Mouse (Mus musculus) intestine, embryonic 16.5 days (tissue): ENCODE results near the gene Zdhhc14. TPM values are rescaled to one million over a fixed set of nuclear protein-coding genes. Genes with fewer than 3 reads are reported as not detected.

Source experiments
- ATAC-seq: fragments of 200-750 bp; cut with Nextera tagmentation; 2 replicates; pipeline ENCODE4 v1.8.0; 2017; ENCODE audit warnings: moderate TSS enrichment, moderate library complexity
- H3K27ac ChIP-seq: fragments of 300-500 bp; sonication (generic); 2 replicates; pipeline ENCODE4 v1.5.1; 2014; ENCODE audit warnings: mild to moderate bottlenecking, low read length
- H3K27me3 ChIP-seq: fragments of 300-500 bp; sonication (generic); replicated peaks from 2 replicates; pipeline ENCODE4 v1.6.1; 2014; ENCODE audit warnings: low read length, control low read depth, mixed read lengths; ENCODE audit not compliant: control insufficient read depth, insufficient read depth
- H3K36me3 ChIP-seq: fragments of 300-500 bp; sonication (generic); 2 replicates; pipeline ENCODE4 v1.6.1; 2014; ENCODE audit warnings: low read length, control low read depth; ENCODE audit not compliant: control insufficient read depth, insufficient read depth
- H3K4me1 ChIP-seq: fragments of 300-500 bp; sonication (generic); 2 replicates; pipeline ENCODE4 v1.6.1; 2014; ENCODE audit warnings: low read length, control low read depth, mixed read lengths; ENCODE audit not compliant: control insufficient read depth, insufficient read depth
- H3K4me2 ChIP-seq: fragments of 300-500 bp; sonication (generic); 2 replicates; pipeline ENCODE4 v1.6.1; 2014; ENCODE audit warnings: low read depth, low read length, control low read depth
- H3K4me3 ChIP-seq: fragments of 300-500 bp; sonication (generic); 2 replicates; pipeline ENCODE4 v1.5.1; 2014; ENCODE audit warnings: mild to moderate bottlenecking, low read length
- H3K9ac ChIP-seq: fragments of 300-500 bp; sonication (generic); 2 replicates; pipeline ENCODE4 v1.6.1; 2014; ENCODE audit warnings: low read depth, low read length
- H3K9me3 ChIP-seq: fragments of 300-500 bp; sonication (generic); 2 replicates; pipeline ENCODE4 v1.6.1; 2016; ENCODE audit warnings: low read length, control low read depth; ENCODE audit not compliant: control insufficient read depth
- WGBS: fragments of 180-500 bp; shearing (Covaris S2); extraction: QIAGEN DNeasy Blood & Tissue Kit; methylation state at CpG from one replicate; pipeline ENCODE4 v1.1.7; 2014; 5-methylcytosine and 5-hydroxymethylcytosine counted together
- polyA plus RNA-seq: library from polyadenylated mRNA; unstranded; fragments of >200 nt; fragmentation: Nextera tagmentation; extraction: Ambion mirVana; gene quantifications from 2 replicates; pipeline ENCODE4 v1.2.1, GENCODE M21; 2015

Gene Zdhhc14
- polyA plus RNA-seq, 1 experiment from 2014 or later = 0.48 TPM

DNA sequence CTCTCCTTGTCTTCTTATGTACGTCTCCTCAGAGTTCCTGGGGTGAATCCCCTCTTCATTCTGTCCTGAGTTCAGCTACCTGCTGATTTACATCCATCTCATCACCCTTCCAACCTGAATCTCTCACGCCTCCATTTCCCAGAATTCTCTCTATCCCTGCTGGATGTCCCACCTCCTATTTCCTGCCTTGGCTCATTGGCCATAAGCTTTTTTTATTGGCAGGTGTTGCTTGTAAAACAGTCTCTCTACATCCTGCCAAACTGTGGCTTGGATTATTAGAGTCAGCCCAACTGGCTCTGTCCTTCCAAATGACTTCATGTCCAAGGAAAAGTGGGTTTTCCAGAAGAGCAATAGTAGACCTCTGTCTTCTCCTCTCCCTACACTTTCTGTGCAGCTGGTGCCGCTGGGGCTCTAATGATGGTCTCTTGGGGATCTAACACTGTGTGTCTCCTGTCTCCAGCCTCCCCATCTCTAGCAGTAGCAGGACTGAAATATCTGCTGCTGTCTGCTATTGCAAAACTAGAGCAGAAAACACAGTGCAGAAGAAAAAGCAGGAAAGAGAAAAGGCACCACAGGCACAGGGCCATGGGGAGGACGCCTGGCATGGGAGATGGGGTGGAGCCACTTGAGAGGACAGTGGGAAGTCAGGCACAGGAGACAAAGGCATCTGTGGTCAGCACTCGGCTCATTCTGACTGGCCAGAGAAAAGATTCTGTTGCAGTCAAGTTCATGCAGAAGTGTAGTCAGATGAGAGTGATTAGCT, 288.0 kb downstream of the Zdhhc14 start:
- Histone ChIP-seq H3K4me3 (no peak overlapping the region), H3K9me3 (no peaks in the 10 kb centered on the region; the same call in 1 of the 2 replicates)
- 77% methylated on average over 5 of the region's 5 CpGs for WGBS

DNA sequence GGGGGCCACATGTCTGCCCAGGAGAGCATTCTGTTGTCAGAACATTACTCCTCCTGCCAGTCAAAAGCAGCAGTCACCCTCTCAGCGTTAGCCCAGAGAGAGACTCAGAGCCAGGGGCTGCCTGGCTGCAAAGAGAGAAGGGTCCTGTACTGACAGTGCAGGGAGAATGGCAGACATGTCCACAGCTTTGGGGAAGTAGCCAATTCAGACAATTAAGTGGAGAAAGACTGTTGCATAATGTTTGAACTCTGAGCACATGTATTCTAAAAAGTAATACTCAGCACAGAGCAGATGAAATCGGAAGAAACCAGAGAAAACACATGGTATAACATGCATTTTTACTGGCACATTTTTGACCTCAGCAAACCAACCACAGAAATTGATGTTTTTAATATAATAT, 292.9 kb downstream of the Zdhhc14 start:
- WGBS = 67% methylated on average over 2 of the region's 2 CpGs
- Histone ChIP-seq H3K4me2 (no peak overlapping the region), H3K9me3 (no peaks in the 10 kb centered on the region; the same call in 1 of the 2 replicates), H3K27ac (no peak overlapping the region), H3K36me3 (no peaks in the 10 kb centered on the region), H3K27me3 (no peaks in the 10 kb centered on the region), H3K4me1 (no peaks in the 10 kb centered on the region), H3K4me3 (no peak overlapping the region), H3K9ac (no peak overlapping the region)
- ATAC-seq = no peak

More for the DNA sequence above, 288.0 kb downstream of the Zdhhc14 start:
- H3K27ac ChIP-seq = no peak overlapping the region
- H3K4me2 ChIP-seq = no peak overlapping the region
- no peaks in the 10 kb centered on the region for H3K36me3 ChIP-seq
- H3K9ac ChIP-seq = no peak overlapping the region
- H3K4me1 ChIP-seq = no peaks in the 10 kb centered on the region
- ATAC-seq = no peak
- H3K27me3 ChIP-seq = no peaks in the 10 kb centered on the region

DNA sequence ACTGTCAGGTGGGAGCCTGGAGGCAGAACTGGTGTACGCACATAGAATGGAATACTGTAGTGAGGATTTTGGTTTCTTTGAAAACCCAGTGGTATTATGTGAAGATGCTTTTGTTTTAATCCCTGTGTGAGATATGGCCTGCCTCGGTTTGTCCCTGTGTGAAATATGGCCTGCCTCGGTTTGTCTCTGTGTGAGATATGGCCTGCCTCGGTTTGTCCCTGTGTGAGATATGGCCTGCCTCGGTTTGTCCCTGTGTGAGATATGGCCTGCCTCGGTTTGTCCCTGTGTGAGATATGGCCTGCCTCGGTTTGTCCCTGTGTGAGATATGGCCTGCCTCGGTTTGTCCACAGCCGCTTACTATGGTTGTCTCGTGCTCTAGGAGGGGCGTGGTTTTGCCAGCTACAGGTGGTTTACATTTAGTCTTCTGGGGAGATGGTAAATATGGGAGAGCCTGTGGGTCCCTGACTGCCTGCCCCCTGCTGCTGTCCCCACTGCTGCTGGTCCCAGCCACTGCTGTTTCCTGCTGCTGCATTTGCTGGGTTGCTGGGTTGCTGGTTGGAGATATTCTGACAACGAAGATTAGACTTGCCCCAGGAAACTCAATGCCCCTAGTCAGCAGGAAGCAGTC, 299.9 kb downstream of the Zdhhc14 start:
- 89% methylated on average over 12 of the region's 12 CpGs for WGBS
- Histone ChIP-seq H3K4me3 (no peak overlapping the region), H3K9ac (no peak overlapping the region), H3K27me3 (no peaks in the 10 kb centered on the region), H3K9me3 (no peaks in the 10 kb centered on the region), H3K4me2 (no peak overlapping the region), H3K4me1 (no peaks in the 10 kb centered on the region), H3K27ac (no peak overlapping the region), H3K36me3 (no peaks in the 10 kb centered on the region)
- ATAC-seq = no peak

DNA sequence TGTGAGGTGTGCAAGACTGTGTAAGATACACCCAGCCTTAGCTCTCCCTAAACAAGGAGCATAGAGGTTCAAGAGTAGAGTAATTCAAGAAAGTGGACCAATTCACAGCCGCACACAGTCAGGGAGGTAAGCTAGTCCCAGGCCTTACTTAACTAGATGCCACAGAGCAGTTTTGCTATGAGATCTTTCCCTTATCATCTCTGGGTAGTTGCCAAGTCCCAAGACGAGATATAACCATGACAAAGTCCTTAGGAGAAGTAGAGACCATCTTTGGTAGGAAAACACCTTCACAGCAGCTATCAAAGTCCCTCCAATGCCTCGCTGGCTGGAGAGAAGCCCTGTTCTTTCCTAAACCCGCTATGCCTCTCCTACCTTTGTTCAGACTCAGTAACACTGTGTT, 301.2 kb downstream of the Zdhhc14 start:
- Histone ChIP-seq H3K9me3 (no peaks in the 10 kb centered on the region), H3K27ac (no peak overlapping the region), H3K9ac (no peak overlapping the region), H3K4me1 (peaks cover 5% of the 10 kb centered on the region; the same call in 1 of the 2 replicates), H3K27me3 (no peaks in the 10 kb centered on the region), H3K4me3 (no peak overlapping the region), H3K36me3 (no peaks in the 10 kb centered on the region), H3K4me2 (no peak overlapping the region)
- 72% methylated on average over 4 of the region's 4 CpGs for WGBS
- no peak for ATAC-seq

DNA sequence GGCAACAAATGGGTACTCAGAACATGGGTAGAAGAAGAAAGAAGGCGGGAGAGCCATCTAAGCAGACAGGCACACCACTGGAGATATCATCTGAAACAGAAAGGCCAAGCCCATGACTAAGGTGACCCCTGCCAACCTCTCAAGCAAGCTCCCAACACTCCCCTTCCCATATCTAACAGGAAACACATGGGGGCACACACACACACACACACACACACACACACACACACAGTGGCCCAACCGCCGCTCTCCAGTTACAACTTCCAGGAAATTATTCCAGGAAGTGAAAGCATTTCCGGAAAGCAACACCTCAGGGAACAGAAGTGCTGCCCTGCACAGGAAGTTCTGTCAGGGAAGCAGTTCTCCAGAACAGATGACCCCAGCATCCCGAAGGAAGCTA, 301.9 kb downstream of the Zdhhc14 start:
- 63% methylated on average over 5 of the region's 5 CpGs for WGBS
- H3K27me3 ChIP-seq = no peaks in the 10 kb centered on the region
- no peak for ATAC-seq
- H3K9ac ChIP-seq = no peak overlapping the region
- no peak overlapping the region for H3K27ac ChIP-seq
- H3K36me3 ChIP-seq = no peaks in the 10 kb centered on the region
- no peak overlapping the region for H3K4me2 ChIP-seq
- peaks cover 9% of the 10 kb centered on the region for H3K4me1 ChIP-seq
- no peak overlapping the region for H3K4me3 ChIP-seq
- H3K9me3 ChIP-seq = no peaks in the 10 kb centered on the region

DNA sequence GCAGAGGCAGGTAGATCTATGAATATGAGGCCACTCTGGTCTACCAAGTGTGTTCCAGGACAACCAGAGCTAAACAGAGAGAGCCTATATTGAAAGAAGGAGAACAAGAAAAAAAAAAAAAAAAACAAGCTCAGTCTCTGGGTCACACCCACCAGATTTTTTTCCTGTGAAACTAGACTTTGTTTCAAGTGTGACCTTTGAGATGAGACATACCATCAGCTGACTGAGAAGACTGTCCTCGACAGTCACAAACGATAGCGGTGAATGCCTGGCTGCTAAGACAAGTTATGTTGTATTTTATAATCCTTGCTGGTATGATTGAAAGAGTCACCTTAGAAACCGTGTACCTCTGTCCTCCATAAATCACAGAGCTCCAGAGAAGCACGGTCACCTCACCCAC, 303.0 kb downstream of the Zdhhc14 start:
- Histone ChIP-seq H3K4me2 (no peak overlapping the region), H3K36me3 (no peaks in the 10 kb centered on the region), H3K9ac (no peak overlapping the region), H3K4me1 (peaks cover 9% of the 10 kb centered on the region), H3K27me3 (no peaks in the 10 kb centered on the region), H3K4me3 (no peak overlapping the region), H3K9me3 (no peaks in the 10 kb centered on the region), H3K27ac (peak overlapping the region; percentile 44)
- 65% methylated on average over 5 of the region's 5 CpGs for WGBS
- ATAC-seq = peak; percentile 16; the same call in 1 of the 2 replicates

DNA sequence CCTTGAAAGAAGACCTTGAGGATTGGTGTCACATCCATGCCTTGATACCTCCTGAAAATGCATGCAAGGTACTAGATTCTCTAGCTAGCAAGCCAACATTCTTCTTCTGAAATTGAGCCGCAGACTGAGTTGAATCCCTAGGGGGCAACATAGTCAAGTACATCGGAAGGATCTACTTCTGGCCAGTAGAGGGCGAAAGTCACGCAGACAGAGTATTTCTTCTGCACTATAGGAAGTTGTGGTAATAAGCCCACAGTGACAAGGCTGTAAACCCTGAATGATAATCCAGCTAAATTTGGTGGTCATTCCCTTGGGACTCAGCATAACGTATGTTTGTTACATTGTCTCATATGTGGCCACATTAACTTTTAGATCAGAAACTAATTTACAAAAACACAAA, 303.5 kb downstream of the Zdhhc14 start:
- Histone ChIP-seq H3K27ac (peak overlapping the region; percentile 44), H3K4me1 (peaks cover 11% of the 10 kb centered on the region), H3K27me3 (no peaks in the 10 kb centered on the region), H3K4me2 (no peak overlapping the region), H3K9ac (no peak overlapping the region), H3K4me3 (no peak overlapping the region), H3K9me3 (no peaks in the 10 kb centered on the region), H3K36me3 (no peaks in the 10 kb centered on the region)
- 0% methylated on average over 5 of the region's 5 CpGs for WGBS
- ATAC-seq = peak; percentile 66

DNA sequence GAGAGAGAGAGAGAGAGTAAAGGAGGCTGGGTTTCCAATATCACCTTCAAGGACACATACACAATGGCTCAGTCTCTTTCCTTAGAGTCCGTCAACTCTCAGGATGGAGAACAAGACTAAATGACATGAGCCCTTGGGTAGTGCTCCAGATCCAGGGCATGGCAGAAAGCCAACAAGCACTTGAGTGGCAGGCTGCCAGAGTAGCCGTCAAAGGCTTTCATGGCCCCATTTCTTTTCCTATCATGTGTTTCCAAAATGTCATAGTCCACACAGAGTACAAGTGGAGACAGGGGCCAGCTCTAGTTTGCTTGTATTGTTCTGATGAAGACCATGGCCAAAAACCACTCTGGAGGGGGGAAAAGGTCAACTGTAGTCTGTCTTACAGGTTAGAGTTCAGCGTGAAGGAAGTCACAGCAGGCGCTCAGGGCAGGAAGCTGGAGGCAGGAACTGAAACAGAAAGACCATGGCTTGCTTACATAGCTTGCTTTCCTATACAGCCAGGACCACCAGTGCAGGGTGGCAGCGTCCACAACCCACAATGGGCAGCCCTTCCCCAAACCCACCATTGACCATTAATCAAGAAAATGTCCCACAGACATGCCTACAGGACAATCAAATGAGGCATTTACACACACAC, 304.9 kb downstream of the Zdhhc14 start:
- Histone ChIP-seq H3K27ac (no peak overlapping the region), H3K4me2 (no peak overlapping the region), H3K9me3 (no peaks in the 10 kb centered on the region), H3K9ac (no peak overlapping the region), H3K4me3 (no peak overlapping the region), H3K4me1 (peaks cover 24% of the 10 kb centered on the region), H3K36me3 (no peaks in the 10 kb centered on the region), H3K27me3 (no peaks in the 10 kb centered on the region)
- 72% methylated on average over 5 of the region's 5 CpGs for WGBS
- ATAC-seq = no peak

DNA sequence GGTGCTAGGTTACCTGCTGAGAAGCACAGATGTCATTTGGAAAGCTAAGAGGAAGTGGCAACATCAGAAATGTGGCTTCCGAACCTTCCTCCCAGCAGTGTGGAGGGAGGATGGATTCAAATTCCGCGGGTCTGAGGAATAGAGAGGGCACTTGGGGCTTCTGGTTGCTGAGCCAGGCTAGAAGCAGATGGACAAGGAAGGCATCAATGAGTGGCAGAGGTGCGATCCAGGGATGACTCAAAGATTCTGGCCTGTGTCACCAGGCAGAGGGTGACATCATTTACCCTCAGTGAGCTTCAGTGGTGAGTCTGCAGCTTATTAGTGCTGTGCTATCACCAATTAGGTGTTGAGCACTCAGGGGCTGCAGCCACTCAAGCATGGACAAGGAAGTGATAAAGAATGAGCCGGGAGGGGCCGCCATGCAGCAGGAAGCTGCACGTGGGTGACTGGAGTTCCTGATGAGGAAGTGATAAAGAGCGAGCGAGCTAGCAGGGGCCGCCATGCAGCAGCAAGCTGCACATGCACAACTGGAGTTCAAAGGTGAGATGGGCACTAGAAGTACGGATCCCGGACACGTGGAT, 306.0 kb downstream of the Zdhhc14 start:
- peaks cover 28% of the 10 kb centered on the region for H3K4me1 ChIP-seq
- no peaks in the 10 kb centered on the region for H3K27me3 ChIP-seq
- no peak overlapping the region for H3K9ac ChIP-seq
- H3K4me2 ChIP-seq = 0 out of 2 replicates have a peak overlapping the region, but pooled peaks have one; percentile 17
- no peaks in the 10 kb centered on the region for H3K36me3 ChIP-seq
- 51% methylated on average over 13 of the region's 13 CpGs for WGBS
- ATAC-seq = peak; percentile 52
- H3K9me3 ChIP-seq = no peaks in the 10 kb centered on the region
- H3K27ac ChIP-seq = peak overlapping the region; percentile 46
- no peak overlapping the region for H3K4me3 ChIP-seq
